Mouse (Mus musculus) ES-E14 (cell line): ENCODE measurements around the gene Spon1.

Experiments
- CHD2 ChIP-seq: IDR thresholded peaks from 2 replicates; pipeline ENCODE4 v1.6.1; 2014; ENCODE audit warnings: mild to moderate bottlenecking, low read depth, low read length, inconsistent platforms
- MAFK ChIP-seq: IDR thresholded peaks from 2 replicates; pipeline ENCODE4 v1.6.1; 2014; ENCODE audit warnings: mild to moderate bottlenecking, low read depth, low read length, inconsistent platforms; ENCODE audit not compliant: insufficient read depth
- ZC3H11A ChIP-seq: IDR thresholded peaks from 2 replicates; pipeline ENCODE4 v1.6.1; 2012; ENCODE audit warnings: low read depth, mild to moderate bottlenecking, inconsistent platforms, low read length, borderline replicate concordance
- ZNF384 ChIP-seq: IDR thresholded peaks from 2 replicates; pipeline ENCODE4 v1.6.1; 2012; ENCODE audit warnings: low read depth, low read length, inconsistent platforms

DNA sequence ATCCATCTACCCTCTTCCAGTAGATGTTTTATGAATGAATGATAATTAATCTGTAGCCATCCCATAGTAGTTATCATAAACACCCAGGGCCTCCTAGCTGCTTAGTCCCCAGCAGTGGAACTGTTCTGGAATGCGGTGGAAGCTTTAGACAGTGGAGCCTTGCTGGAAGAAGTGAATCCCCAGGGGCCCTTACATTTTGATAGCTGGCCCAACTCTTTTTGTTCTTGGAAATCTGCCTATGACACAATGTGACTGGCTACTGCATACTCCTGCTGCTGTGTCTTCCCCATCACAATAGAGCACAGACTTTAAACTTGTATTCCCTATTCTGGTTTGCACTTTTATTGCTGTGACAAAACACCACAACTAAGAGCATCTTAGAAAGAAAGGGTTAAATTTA, 107.0 kb downstream of the Spon1 start:
- TF ChIP-seq ZC3H11A (no peak), CHD2 (no peak), MAFK (no peak), ZNF384 (no peak)
